Mouse (Mus musculus) bone marrow, adult 2 months (tissue): Measurements from ENCODE around the gene Krt82. TPM values are rescaled to one million over a fixed set of nuclear protein-coding genes. Genes with fewer than 3 reads are reported as not detected.

Experiments used
- H3K27ac ChIP-seq: fragments of 200-500 bp; 2 replicates; pipeline ENCODE4 v1.5.1; 2012; ENCODE audit warnings: low read depth, mild to moderate bottlenecking, control low read depth, inconsistent platforms, low read length; ENCODE audit not compliant: control insufficient read depth, poor library complexity, insufficient read depth
- H3K4me1 ChIP-seq: fragments of 200-500 bp; 2 replicates; pipeline ENCODE4 v1.6.1; 2011; ENCODE audit warnings: low read length; ENCODE audit not compliant: control insufficient read depth, insufficient read depth
- H3K4me3 ChIP-seq: fragments of 200-500 bp; replicated peaks from 2 replicates; pipeline ENCODE3; 2011; ENCODE audit warnings: mild to moderate bottlenecking, low read depth, low read length, control low read depth; ENCODE audit not compliant: control insufficient read depth
- CTCF ChIP-seq: fragments of 200-500 bp; IDR thresholded peaks from 2 replicates; pipeline ENCODE4 v1.5.1; 2011; ENCODE audit warnings: low read length, control low read depth; ENCODE audit not compliant: control insufficient read depth, insufficient read depth
- POLR2A ChIP-seq: fragments of 200-500 bp; IDR thresholded peaks from 2 replicates; pipeline ENCODE4 v1.6.1; 2011; ENCODE audit warnings: low read depth, mild to moderate bottlenecking, control low read depth, low read length, borderline replicate concordance; ENCODE audit not compliant: control insufficient read depth
- WGBS: fragments of 180-500 bp; shearing (Covaris S2); methylation state at CpG from one replicate; pipeline ENCODE4 v1.1.7; 2018; 5-methylcytosine and 5-hydroxymethylcytosine counted together
- polyA plus RNA-seq: library from polyadenylated mRNA; stranded (reverse); fragments of >200 nt; gene quantifications from 2 replicates; pipeline ENCODE4 v1.2.4, GENCODE M21; 2011; ENCODE audit warnings: low replicate concordance; ENCODE audit not compliant: missing spikeins, insufficient read depth, insufficient read length

Krt82 gene
- polyA plus RNA-seq, 1 experiment, result not detected

- WGBS, result 52% methylated on average over 5 of the region's 5 CpGs
- no peaks in the 10 kb centered on the region for H3K4me1 ChIP-seq
- no peak for TF ChIP-seq POLR2A
- no peak for TF ChIP-seq CTCF
- no peak within 1 kb of the TSS for H3K4me3 ChIP-seq
- no peak within 1 kb of the TSS for H3K27ac ChIP-seq
These were observed 12.4 kb upstream of the Krt82 start, which contains the start of gene Krt90 for GRCm38 (mm10) chr15:101562850-101563249. Krt90 (minus strand) TSS chr15:101562950.

- WGBS, result 18% methylated on average over 7 of the region's 7 CpGs
- Histone ChIP-seq H3K27ac (no peak overlapping the region), H3K4me3 (no peak overlapping the region), H3K4me1 (no peaks in the 10 kb centered on the region)
- TF ChIP-seq POLR2A (no peak), CTCF (no peak)
These were observed 7.7 kb upstream of the Krt82 start for GRCm38 (mm10) chr15:101558034-101558646.

DNA sequence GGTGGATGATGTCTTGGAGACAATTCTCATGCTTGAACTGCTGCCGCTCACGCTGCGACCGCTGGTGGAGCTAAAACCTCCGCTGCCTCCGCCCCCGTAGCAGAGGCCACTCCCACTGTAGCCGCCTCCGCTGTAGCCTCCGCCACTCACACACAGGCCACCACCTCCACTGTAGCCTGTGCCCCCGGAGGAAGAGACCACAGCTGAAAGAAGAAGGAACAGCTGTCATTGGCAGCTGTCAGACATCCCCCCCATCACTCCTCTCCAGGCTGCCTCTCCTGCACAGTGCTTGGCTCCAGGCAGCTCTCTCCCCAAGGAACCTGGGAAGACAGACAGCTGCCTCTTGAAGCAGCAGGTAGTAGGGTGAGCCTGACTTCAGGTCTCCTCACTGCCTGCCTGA is 2.7 kb upstream of the Krt82 start:
- WGBS, result under 1% methylated on average over 11 of the region's 11 CpGs
- H3K4me3 ChIP-seq, result no peak overlapping the region
- no peak for TF ChIP-seq CTCF
- TF ChIP-seq POLR2A, result no peak
- H3K27ac ChIP-seq, result no peak overlapping the region
- H3K4me1 ChIP-seq, result no peaks in the 10 kb centered on the region

DNA sequence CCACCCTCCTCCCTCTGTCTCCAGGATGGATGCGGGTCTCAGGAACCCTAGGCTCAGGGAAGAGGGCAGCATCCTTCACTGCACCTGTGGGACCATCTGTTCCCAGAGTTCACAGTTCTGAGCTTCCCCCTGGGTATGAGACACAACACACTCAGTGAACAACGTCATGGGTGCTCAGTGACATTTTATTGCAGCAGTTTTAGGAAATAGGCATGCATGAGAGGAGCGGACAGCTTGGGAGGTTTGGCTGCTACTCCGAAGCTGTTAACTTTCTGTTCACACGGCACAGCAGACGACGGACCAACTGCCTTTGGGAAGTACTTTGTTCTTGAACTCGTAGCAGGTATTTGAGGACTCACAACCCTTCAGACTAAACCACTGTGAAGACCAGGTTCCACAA is 1.7 kb upstream of the Krt82 start:
- Histone ChIP-seq H3K4me3 (no peak overlapping the region), H3K27ac (no peak overlapping the region), H3K4me1 (no peaks in the 10 kb centered on the region)
- TF ChIP-seq CTCF (no peak), POLR2A (no peak)
- 70% methylated on average over 8 of the region's 8 CpGs for WGBS

- no peaks in the 10 kb centered on the region for H3K4me1 ChIP-seq
- no peak overlapping the region for H3K27ac ChIP-seq
- TF ChIP-seq POLR2A, result no peak
- no peak for TF ChIP-seq CTCF
- WGBS, result 64% methylated on average over 3 of the region's 3 CpGs
- no peak overlapping the region for H3K4me3 ChIP-seq
These were observed 6.0 kb downstream of the Krt82 start for GRCm38 (mm10) chr15:101544478-101544877.

GRCm38 (mm10) chr15:101542543-101542942 is 7.9 kb downstream of the Krt82 start:
- H3K4me3 ChIP-seq, result no peak overlapping the region
- H3K4me1 ChIP-seq, result no peaks in the 10 kb centered on the region
- H3K27ac ChIP-seq, result no peak overlapping the region
- 62% methylated on average over 9 of the region's 9 CpGs for WGBS
- TF ChIP-seq CTCF, result no peak
- TF ChIP-seq POLR2A, result no peak

GRCm38 (mm10) chr15:101538580-101538900 is 11.9 kb downstream of the Krt82 start:
- no peak overlapping the region for H3K27ac ChIP-seq
- H3K4me3 ChIP-seq, result no peak overlapping the region
- WGBS, result 60% methylated on average over 4 of the region's 4 CpGs
- TF ChIP-seq CTCF (no peak), POLR2A (no peak)
- H3K4me1 ChIP-seq, result no peaks in the 10 kb centered on the region

DNA sequence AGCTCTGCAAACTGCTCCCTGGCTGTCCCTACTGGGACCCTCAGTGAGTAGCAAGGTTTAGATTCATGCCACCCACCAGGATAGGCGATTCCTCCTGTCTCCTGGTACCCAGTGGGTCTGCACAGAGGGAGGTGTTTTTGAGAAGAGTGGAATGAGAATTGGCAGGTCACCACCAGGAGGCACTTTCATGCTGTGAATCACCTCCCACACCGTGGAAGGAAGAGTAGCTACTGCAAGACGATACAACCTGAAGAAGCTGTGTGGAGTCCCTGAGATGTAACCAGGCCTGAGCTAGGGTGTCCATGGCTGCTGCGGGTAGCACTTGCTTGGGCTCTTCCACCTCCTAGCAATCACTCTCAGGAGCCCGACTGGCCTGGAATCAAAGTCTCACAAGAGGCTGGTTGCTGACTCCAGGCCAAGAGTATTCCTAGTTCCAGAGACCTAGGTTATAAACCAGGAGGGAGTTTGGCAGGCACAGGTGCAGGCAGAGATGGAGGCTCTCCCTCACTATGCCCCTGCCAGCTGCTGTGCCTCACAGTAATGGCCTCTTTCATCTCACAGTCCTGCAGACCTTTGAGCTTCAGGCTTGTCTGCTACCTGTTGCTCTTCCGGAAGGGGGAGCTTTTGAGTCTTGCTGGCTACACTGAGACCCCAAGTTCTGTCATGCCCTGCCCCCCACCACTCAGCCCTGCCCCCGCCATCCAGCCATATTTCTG is 12.4 kb downstream of the Krt82 start:
- Histone ChIP-seq H3K4me1 (no peaks in the 10 kb centered on the region), H3K4me3 (no peak overlapping the region), H3K27ac (no peak overlapping the region)
- TF ChIP-seq POLR2A (no peak), CTCF (no peak)
- WGBS, result 33% methylated on average over 7 of the region's 7 CpGs
